8 mouse cellular contexts compared by ENCODE assay signal in the genomic region with DNA sequence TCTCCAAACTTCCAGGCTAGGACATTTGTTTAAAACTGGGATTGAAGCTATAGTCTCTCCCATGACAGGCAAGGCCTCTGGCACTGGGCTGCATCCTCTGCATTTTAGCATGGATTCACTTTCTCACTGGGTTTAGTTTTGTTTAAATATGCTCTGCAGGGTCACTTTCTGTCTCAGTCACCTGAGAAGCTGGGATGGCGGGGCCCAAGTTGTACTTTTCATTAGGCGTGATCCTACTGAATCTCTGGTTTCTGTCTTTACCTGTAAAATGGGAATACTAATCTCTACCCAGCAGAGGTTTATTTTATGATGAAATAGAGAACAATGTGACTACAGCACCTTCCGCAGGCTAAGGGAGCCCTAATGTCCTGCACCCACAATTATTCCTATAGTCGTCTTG.
A peak's percentile ranks its signal among the peaks of the same experiment; 100 is the strongest.
DNase-seq lines count a peak whose midpoint lies in the region; ATAC-seq and TF ChIP-seq lines count a peak whose summit lies in the region.
"Not testable (repeated sequence)": the region's sequence is repeated elsewhere in the genome, so short reads cannot be mapped to it uniquely, and the experiment has no call there.

No protein-coding gene starts in this region.

- not testable (repeated sequence) for H3K9me3 ChIP-seq in heart, embryonic 10.5 days; limb, embryonic 11.5 days (ENCODE audit: control insufficient read depth, low read length)

- not testable (repeated sequence) for H3K4me1 ChIP-seq in heart, embryonic 10.5 days; limb, embryonic 11.5 days (ENCODE audit: control insufficient read depth, insufficient read depth, low read length)

- H3K27me3 ChIP-seq in heart, embryonic 10.5 days (ENCODE audit: insufficient read depth, poor library complexity, severe bottlenecking); limb, embryonic 11.5 days (ENCODE audit: control insufficient read depth, insufficient read depth, low read length): not testable (repeated sequence)

- H3K4me3 ChIP-seq in gastrocnemius, adult 2 months; heart, embryonic 10.5 days; limb, embryonic 11.5 days (ENCODE audit: low read depth, low read length): not testable (repeated sequence)

- DNase-seq in CD4-positive, CD25-positive, alpha-beta regulatory T cell, adult 2 months (ENCODE audit: low read depth, low spot score): peak; percentile 0
- DNase-seq in R1 (ENCODE audit: low read depth, low spot score): peak; percentile 4
- peak; percentile 20 for DNase-seq in gastrocnemius, adult 2 months
- DNase-seq in heart, embryonic 10.5 days (ENCODE audit: low spot score): peak; percentile 28
- DNase-seq in limb, embryonic 11.5 days (ENCODE audit: low spot score): peak; percentile 3
- peak; percentile 1 for DNase-seq in naive thymus-derived CD4-positive, alpha-beta T cell, adult 2 months (ENCODE audit: low read depth)
- peak; percentile 13 to 64 for DNase-seq in spleen, postnatal 4 days (ENCODE audit: low spot score in 2 of 2)
- peak; percentile 0 for DNase-seq in yolk sac, embryonic 10.5 days (ENCODE audit: low spot score)

- H3K4me2 ChIP-seq in limb, embryonic 11.5 days (ENCODE audit: low read depth, severe bottlenecking): not testable (repeated sequence)

- intact Hi-C loops in gastrocnemius, adult 2 months (cut with DNase I): not testable (repeated sequence)

- not testable (repeated sequence) for H3K36me3 ChIP-seq in heart, embryonic 10.5 days; limb, embryonic 11.5 days (ENCODE audit: control insufficient read depth, insufficient read depth, low read length)

- TF ChIP-seq CTCF in gastrocnemius, adult 2 months (IDR thresholded peaks at IDR 0.05): not testable (repeated sequence)

- ATAC-seq in limb, embryonic 11.5 days (ENCODE audit: insufficient number of reproducible peaks, low FRiP score, low TSS enrichment, low read depth): not testable (repeated sequence)

- not testable (repeated sequence) for H3K9ac ChIP-seq in limb, embryonic 11.5 days (ENCODE audit: low read length)

- WGBS in heart, embryonic 10.5 days: 72% methylated on average over 4 of the region's 4 CpGs
- WGBS in limb, embryonic 11.5 days: 82% methylated on average over 3 of the region's 4 CpGs

- H3K27ac ChIP-seq in gastrocnemius, adult 2 months; heart, embryonic 10.5 days; limb, embryonic 11.5 days (replicated peaks; ENCODE audit: low read depth, low read length): not testable (repeated sequence)
